Mouse (Mus musculus) T-cell, adult 2 months (primary cell): Measurements from ENCODE around the gene Knl1.
"Not testable (repeated sequence)": the region's sequence is repeated elsewhere in the genome, so short reads cannot be mapped to it uniquely, and the experiment has no call there.

Source experiments
- DNase-seq: peaks from one replicate; pipeline ENCODE4 v3.0.0; 2022; ENCODE audit warnings: low spot score

The Knl1 gene

DNA sequence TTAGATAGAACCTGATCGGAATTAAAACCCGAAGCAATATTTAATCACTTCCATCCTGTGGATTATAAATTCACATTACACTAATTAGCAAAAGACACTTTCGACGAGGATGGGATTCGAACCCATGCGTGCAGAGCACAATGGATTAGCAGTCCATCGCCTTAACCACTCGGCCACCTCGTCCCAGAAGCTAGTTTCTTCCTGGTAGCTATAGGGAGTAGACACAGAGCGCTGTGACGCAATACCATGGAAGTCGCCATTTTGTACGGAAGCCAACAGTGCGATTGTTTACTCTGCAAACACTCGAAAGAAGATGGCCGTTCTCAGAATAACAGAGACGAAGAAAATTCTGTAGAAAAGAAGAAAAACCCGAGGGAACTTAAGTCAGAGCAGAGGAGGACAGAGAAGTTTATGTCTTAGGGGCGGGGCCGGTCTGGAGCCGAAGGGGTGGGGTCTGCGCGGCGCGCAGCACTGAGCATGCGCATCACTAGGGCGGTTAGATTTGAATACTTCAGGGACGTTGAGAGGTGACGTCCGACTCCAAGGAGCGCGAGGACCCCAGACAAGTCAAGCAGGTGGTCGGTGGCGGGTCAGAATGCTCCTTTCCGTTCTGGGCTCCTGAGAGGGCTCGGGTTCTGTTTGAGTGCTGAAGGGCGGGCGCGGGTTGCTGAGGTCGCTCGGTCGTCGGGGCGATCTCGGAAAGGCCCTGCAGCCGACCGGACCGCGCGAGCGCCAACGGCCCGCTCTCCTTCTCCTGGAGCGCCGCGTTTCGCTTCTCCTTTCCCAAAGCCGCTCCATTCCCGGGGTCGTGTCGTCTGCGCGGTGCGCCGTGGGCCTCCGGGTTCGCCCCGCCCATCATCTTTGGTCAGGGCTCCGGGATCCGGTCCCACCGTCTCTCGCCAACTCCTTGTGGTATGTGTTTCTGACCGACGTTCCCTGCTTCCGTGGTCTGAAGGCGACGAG lies at the start of gene Knl1:
Gene Knl1 (plus strand): TSS at position 471 of the 963 bp plus-strand sequence.
- DNase-seq = peak; percentile 97

DNA sequence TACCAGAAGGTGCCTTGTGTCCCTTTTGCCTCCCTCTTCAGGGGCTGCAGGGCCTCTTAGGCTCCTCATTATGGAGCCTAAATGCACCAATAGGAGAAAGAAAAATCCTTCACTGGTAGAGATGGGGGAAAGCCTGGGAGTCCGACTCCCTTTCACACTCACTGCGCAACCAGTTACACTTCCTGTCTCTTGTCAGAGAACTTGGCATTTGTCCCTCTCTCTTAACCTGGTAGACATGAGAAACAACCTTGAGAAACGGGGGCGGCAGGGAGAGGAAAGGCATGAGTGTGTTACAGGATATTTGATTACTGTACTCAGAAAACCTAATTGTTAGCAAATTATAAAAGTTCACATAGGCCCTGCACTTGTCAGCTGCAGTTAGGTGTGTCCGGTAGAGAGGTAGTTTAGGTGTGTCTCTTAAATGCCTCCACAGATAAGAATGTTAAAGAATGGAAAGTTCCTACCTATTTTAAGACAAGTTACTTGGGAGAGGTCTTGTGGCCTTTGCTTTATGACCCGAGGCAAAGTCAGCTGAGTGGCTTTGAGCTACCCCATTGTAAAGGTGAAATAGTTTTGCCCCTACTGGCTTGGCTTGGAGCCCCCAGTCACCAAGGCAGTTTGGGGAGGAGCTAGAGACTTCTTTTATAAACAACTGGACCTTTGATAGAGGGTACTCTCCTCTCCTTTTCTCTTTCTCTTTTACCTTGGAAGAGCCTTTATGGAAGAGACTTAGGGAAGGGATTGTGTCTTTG lies 48.6 kb upstream of the Knl1 start:
- no peak for DNase-seq

DNA sequence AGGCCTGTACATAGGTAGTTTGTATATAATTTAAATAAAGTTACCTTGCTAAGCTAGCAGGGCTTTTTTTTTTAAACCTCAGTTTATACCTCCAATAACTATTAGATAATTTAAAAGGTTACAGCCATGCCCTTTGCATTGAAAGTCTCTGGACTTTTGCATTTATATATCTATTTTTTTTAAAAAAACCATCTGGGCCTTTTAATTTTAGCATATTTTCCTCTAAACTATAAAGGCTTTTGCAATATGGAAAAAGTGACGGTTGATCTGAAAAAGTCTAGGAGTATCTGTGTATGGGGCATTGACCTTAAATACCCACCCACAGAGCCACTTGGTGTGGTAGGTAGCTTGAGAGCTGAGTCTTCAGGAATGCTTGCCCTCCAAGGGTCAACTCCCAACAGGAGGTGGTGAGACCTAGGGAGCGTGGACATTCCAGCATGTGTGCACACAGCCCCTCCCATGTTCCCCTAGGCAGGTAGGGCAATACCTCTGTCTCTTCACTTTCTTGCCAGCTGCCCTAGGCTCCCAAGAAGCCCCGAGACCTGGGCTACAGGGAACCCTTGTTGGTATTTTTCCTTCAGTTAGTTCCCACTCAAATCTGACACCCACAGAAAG lies 47.8 kb upstream of the Knl1 start:
- DNase-seq = no peak

DNA sequence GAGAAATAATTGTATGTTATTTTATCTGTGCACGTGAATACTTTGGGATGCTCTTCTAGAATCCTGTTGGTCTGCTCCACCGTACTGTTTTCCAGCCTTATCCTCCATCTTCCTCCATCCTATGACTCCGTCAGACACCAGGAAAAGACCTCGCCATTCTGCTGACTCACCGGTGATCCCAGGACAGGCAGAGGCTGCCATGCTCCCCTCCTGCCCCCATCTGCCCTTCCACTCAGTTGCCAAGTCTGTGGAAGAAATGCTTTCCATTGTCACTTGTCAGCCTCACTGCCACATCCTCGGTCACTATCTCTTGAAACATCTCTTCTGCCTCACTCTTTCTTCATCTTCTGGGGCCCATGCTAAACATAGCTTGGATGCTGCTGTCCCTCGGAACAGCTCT lies 40.0 kb upstream of the Knl1 start:
- DNase-seq = no peak

DNA sequence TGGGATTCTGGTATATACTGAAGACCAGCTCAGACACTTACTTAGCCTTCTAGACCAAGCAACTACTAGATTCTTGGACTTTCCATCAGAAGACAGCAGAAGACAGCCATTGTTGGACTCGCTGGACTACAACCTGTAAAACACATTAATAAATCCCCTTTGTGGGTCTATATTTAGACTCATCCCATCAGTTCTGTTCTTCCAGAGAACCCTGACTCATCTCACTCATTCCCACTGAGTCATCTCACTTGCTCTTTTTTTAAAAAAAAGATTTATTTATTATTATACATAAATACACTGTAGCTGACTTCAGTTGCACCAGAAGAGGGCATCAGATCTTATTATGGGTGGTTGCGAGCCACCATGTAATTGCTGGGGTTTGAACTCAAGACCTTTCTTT lies 37.5 kb upstream of the Knl1 start:
- no peak for DNase-seq

DNA sequence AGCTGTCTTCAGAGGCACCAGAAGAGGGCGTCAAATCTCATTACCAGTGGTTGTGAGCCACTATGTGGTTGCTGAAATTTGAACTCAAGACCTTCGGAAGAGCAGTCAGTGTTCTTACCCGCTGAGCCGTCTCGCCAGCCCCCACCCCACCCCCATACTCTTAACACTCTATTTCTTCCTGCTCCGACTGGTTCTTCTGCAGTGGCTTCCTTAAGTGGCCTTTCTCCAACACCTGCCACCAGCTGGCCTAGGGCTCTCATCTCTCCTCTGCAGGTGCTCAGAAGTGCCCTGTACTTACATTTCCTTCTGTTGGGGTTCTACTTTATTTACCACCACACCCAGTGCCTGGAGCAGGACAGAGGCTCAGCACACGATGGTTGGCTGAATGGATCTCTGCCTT lies 31.9 kb upstream of the Knl1 start:
- DNase-seq = no peak

DNA sequence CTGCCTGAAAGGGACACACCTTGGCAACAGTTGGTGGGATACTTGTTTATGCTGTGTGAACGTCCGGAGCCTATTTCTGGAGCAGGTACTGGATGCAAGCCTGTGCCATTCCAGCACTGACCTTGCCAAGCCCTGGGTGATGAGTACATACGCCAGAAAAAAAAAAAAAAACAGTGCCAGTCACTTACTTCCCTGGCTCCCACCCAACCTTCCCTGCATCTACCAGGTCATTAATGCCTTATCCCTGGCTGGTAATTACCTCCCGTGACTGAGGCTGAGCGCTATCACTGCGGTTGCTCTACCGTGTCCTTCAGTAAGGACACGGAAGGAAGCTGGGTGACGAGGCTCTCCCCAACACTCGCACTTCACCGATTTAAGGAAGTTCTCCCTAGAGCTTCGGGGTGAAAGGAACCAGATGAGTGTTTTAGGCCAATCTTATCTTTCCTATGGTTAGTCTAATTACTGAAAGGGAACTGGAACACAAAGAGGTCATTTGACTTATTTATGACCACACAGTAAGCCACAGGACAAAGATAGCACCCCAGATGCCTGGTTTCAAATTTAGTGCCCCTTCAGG lies 31.2 kb upstream of the Knl1 start:
- DNase-seq = no peak

DNA sequence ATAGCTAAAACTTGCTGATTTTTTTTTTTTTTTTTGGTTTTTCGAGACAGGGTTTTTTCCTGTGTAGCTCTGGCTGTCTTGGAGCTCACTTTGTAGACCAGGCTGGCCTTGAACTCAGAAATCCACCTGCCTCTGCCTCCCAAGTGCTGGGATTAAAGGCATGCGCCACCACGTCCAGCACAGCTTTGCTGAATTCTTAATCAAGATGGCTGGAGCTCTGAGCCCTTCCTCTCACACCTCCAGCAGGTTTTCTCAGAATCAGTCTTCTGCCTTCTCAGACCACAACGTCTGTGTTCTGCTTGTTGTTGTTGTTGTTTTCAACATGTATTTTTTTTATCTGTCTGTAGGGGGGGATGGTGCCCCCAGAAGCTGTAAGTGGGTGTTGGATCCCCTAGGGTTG lies 30.6 kb upstream of the Knl1 start:
- DNase-seq = not testable (repeated sequence)

DNA sequence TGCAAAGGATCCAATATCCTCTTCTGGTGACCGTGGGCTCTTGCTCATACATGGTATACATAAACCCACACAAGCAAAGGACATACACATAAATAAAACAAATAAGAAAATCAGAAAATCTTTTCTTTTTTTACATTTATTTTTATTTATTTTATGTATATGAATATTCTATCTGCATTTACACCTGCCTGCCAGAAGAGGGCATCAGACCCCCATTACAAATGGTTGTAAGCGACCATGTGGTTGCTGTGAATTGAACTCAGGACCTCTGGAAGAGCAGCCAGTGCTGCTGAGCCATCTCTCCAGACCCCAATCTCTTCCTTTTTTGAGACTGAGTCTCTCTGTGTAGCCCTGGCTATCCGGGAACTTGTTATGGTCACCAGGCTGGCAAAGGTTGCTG lies 29.3 kb upstream of the Knl1 start:
- DNase-seq = no peak

DNA sequence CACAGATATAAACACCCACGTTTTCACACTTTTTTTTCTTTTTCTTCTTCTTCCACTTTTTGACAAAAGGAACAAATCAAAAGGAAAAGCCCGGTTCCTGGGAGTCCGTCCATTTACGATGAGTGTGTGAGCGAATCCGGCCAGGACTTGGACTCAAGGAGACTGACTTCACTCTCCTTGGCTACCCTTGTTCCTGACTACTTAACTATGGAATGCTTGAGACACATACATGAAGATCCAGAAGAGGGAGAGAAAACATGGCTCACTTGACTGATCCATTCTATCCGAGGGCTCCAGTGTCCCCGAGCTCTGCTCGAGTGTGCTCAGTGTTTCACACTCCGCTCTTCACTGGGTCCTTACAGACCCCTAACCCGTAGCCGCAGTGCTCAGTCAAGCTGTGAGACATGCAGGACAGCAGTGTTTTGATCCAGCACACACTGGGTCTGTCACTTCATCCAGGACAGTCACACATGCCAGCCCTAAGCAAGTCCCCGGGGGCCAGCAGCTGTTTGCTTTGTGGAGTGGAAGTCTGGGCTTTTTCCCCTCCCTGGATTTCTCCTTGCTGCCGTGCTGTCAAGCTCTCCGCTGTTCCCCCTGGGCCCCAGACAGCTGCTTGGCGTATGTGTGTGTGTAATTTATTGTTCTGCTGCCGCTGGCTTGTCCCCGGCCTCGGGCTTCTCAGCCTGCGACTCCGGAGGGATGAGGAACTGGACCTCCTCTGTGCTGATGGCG lies 28.4 kb upstream of the Knl1 start:
- no peak for DNase-seq

DNA sequence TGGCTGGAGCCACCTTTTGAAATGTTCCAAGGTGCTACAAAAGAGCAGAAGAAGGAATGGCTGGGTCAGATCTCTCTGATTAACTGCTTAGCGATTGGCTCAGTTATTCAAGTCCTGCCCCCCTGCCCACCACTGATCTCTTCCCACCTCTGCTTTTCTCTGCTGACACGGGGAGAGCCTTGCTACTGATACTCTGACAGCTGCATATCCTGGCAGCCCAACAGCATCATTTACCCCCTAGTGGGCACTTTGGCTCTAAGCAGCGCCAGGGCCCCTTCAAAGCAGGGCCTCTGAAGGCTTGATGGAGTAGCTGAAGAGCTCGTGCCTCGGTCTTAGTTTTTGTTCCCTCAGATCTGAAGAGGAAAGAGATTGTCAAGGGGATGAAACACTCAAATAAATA lies 27.8 kb upstream of the Knl1 start:
- DNase-seq = no peak

DNA sequence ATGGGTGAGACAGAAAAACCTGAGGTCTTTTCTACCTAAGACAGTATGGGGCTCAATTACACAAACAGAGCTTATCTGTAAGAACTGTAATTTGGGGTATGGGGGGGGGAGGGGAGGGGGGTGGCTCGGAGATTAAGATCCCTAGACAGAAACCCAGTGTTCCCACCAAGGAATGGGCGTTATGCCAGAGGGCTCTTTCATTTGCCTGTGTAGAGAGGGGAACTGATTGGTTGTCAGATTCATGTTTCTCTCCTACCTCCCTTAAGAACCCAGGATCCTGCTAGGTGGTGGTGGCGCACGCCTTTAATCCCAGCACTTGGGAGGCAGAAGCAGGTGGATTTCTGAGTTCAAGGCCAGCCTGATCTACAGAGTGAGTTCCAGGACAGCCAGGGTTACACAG lies 27.4 kb upstream of the Knl1 start:
- no peak for DNase-seq

DNA sequence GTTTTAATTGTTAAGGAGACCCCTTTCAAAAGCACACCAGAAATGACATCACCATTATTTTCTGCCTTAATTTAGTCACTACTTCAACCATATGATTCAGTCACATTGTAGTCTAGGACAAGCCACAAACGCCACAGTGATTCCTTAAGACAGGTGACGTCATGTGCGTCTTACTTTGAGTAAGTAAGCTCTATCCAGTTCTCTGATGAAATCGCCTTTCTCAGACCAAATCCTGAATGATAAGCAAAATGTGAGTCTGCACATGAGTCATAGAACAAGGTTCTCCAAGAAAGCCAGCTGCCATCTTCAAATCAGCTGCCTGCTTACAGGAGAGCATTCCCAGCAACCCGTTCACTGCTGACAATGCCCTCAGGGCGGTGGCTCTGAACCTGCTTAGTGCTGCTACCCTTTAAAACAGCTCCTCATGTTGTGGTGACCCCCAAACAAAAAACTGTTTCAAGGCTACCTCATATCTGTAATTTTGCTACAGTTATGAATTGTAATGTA lies 23.7 kb upstream of the Knl1 start:
- DNase-seq = no peak

DNA sequence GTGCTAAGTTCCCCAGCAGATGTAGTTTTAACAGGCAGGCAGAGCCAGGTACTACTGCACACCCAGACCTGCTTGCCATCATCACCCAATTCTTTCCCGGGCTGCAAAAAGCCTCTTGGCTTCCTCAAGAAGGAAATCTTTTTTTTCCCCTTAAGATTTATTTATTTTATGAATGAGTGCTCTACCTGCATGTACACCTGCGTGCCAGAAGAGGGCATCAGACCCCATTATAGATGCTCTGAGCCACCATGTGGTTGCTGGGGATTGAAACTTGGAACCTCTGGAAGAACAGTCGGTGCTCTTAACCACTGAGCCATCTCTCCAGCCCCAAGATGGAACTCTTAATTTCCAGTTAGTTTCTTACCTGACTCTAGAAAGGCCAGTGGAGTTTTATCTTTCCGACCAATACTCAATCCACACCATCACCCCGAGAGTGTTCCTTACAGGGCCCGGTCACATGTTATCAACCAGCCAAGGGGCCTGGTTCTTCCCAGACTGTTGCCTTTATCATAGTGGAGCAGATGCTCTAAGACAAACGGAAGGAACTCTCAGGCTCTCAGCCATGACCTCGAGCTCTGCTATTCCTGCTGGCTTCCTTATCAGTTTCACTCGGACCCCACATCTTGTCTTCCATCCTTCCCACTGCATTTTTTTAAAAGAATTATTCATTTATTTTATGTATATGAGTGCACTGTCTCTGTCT lies 22.2 kb upstream of the Knl1 start:
- DNase-seq = no peak

DNA sequence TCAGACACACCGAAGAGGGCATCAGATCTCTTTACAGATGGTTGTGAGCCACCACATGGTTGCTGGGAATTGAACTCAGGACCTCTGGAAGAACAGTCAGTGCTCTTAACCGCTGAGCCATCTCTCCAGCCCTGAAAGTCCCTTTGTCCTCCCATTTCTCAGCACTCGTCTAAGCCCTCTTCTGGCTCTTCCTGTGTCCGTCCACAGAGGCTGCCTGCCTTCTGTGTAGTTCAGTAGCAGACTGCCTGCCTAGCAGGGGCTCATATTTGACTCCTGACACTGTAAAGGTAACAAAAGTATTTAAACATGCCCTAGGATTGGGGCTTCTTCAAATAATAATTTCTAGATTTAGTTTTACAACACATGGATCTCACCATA lies 21.7 kb upstream of the Knl1 start:
- DNase-seq = no peak

DNA sequence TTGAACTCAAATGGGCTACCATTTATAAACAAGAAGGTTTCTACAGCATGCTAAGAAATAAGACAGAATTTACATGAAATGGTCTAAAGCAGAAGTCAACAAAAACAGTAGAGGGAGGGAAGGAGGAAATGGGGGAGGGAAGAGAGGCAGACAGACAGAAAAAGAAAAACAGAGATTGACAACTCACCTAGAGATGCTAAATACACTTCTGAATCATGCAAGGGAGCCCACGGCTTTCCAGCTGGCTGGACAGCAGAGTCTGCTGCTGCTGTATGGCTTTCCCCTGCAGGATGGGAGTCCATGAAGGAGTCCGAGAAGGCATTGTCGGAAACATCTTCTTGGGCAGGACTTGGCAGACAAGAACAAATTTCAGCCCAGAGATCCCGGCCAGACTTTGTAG lies 20.0 kb upstream of the Knl1 start:
- DNase-seq = no peak

DNA sequence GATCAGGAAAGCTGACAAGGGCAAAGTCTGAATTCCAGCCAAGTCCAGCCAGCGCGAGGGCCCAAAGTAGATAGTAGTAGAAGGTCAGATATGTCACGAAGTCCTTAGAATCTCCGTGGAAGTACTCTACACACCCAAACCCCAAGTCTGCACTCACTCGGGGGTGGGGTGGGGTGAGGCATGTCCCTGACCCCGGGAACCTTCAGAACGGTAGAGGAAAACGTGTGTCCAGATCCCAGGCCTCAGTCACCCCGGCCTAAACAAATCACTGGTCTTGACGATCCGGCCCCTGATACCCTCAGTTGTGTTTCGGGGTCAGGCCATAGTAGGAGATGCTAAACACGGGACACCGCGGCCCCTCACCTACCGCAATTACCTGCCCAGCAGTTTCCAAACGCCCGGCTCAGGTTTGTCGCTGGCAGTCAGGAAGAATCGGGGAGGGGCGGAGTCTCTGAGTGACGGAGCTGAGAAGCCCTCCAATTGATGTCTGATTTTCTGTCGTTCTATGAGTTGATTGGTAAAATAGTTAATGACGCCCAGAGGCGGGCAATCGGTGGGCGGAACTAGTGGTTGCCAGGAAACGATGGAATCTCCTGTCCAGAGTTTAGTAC lies 17.9 kb upstream of the Knl1 start, which contains the start of gene Ccdc32:
Gene Ccdc32 (minus strand): TSS at position 453 of the 611 bp plus-strand sequence.
- peak; percentile 92 for DNase-seq

DNA sequence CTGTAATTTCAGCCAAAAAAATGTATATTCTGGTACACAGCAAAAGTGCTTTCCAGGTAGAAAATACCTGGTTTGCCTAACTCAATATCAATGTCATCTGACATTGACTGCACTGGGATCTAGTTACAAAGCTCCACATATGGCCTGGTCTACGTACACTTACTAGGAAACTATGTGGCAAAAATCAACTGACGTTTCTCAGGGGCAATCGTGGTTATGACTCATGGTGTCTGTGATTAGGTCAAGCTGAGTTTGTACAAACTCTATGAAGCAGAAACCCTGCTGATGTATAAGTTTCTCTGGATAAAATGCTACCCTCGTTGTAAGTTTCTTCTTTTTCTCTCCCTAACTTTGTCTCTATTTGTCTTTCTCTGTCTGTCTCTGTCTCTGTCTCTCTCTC lies 14.7 kb upstream of the Knl1 start:
- no peak for DNase-seq

DNA sequence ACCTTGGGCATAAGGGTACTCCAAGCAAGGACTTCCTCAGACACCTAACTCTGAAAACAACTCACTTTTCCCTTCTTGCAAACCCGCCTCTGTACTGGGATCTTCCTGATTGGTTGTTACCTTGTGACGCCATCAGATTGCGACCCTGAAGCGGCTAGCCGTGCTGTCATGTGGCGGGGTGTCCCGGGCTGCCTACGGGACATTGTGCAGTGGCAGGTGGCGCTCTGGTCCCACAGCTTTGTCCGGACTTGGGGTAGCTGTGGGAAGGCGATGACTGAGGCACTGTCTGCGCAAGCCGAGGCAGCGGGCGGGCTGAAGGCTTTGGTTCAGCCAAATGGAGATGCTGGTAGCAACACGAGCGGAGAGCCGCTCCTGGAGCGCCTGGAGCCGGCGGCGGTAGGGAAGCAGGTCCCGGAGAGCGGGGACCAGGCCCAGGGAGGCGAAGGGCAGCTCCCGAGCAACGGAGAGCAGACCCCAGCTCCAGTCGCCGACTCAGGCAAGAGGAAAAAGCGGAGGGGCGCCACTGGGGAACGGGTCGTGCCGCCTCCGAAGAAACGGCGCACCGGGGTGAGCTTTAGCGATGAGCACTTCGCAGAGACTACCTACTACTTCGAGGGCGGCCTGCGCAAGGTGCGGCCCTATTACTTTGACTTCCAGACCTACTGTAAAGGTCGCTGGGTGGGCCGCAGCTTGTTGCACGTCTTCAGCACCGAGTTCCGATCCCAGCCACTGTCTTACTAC lies 12.1 kb upstream of the Knl1 start, which contains the start of gene Rpusd2:
Gene Rpusd2 (plus strand): TSS at position 135 of the 741 bp plus-strand sequence.
- peak; percentile 92 for DNase-seq

DNA sequence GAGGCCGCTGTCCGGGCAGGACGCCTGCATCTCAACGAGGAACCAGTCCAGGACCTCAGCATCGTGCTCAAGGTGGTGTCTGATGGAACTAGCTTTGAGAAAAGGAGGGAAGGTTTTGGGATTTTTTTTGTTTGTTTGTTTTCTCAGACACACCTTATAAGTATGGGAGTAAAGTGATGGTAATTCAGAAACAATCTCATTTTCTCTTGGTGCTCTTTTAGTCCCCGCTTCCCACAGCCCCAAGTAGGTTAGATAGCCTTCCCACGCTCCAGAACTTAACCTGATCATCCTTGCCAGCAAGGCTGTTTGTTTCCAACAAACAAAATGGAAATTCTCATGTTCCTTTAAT lies 11.5 kb upstream of the Knl1 start:
- DNase-seq = no peak
